Mouse (Mus musculus) liver, adult 2 months (tissue): ENCODE results near the gene Agxt2.

ENCODE experiments used
- CTCF ChIP-seq: fragments of 200-500 bp; IDR thresholded peaks from 2 replicates; pipeline ENCODE4 v1.5.1; 2011; ENCODE audit warnings: low read depth, low read length, control low read depth
- POLR2A ChIP-seq: fragments of 200-500 bp; IDR thresholded peaks from 2 replicates; pipeline ENCODE4 v1.6.1; 2011; ENCODE audit warnings: low read length, control low read depth; ENCODE audit not compliant: insufficient read depth; ENCODE audit errors: extremely low read depth

DNA sequence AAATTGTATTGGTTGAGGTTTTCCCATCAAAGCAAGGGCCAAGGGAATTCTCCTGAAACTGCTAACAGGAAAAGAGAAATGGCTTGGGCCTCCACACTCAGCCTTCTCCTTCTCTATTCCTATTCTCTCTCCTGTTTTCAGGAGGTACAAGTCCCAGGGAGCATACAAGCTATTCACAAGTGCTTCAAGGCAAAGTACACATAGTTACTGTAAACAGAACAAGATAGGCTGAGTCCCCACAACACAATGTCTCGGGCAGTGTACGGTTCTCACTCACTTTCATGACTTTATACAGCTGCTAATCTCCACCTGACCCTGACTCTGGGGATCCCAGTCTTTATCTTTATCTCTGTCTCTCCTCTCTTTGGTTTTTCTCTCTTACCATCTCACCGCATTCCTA is 17.1 kb downstream of the Agxt2 start:
- TF ChIP-seq CTCF (no peak), POLR2A (no peak)
